18 mouse cellular contexts compared by ENCODE assay signal in genomic region chr6:8524717-8525116, GRCm38 (mm10). TPM values are rescaled to one million over a fixed set of nuclear protein-coding genes. Genes with fewer than 3 reads are reported as not detected.
DNase-seq lines count a peak whose midpoint lies in the region; ATAC-seq lines count a peak whose summit lies in the region.
"Had no signal": no experiment of that assay in that cellular context is flagged by ENCODE, and none has a peak within 500 bp of the region (broad histone marks: within the 10 kb centered on the region; RNA-seq: fewer than 3 reads in every experiment).

No protein-coding gene starts in this region.

- peak; percentile 46; the same call in 1 of the 2 replicates for ATAC-seq in frontal cortex, adult (ENCODE audit: low TSS enrichment)
- 0 out of 2 replicates have a peak, but pooled peaks have one; percentile 22 for ATAC-seq in megakaryocyte-erythroid progenitor cell, adult 5-6 weeks (replicated peaks; ENCODE audit: low FRiP score, low TSS enrichment, poor library complexity, severe bottlenecking)
- ATAC-seq in erythroblast, adult 5-6 weeks (replicated peaks; ENCODE audit: low FRiP score, poor library complexity, severe bottlenecking) = no peak
- ATAC-seq: forebrain, embryonic 16.5 days; hindbrain, embryonic 16.5 days had no signal

- no peak for DNase-seq in frontal cortex, adult 2 months (ENCODE audit: extremely low spot score in 1 of 2, low spot score in 1 of 2)
- DNase-seq in 416B (ENCODE audit: low read depth) = peak; percentile 57
- DNase-seq in brain, adult 2 months (ENCODE audit: low read depth, low spot score) = peak; percentile 29
- no peak for DNase-seq in cerebellum, adult 9-10 months
- DNase-seq: adrenal gland, postnatal 10 days; cerebellum, adult 2 months; cerebellum, postnatal 14 days; embryo, embryonic 11 days; gastrocnemius, adult 2 months; gastrocnemius, postnatal 25 days; heart, postnatal 10 days; heart, postnatal 4 days; kidney, adult 11 months had no signal

RNA-seq across cellular contexts. Expression of gene Glcci1, which starts 15.3 kb away (rescaled TPM):
- polyA plus RNA-seq in frontal cortex, adult 2 months (2012; rRNA removed) = 12.4 and 13.4 TPM in 2 replicates
- total RNA-seq in megakaryocyte-erythroid progenitor cell, adult 5-6 weeks (2014; fragmentation: Nextera tagmentation) = 11.0 and 16.9 TPM in 2 replicates
- total RNA-seq in megakaryocyte-erythroid progenitor cell, adult 5-6 weeks (2017) = 3.0 and 7.0 TPM in 2 replicates
- 1.7 TPM in 1 of 2 replicates, not detected in the other for total RNA-seq in erythroblast, adult 5-6 weeks (2015; ENCODE audit: low replicate concordance)
- total RNA-seq in erythroblast, adult 5-6 weeks (2017; ENCODE audit: low replicate concordance) = 4.2 and 4.3 TPM in 2 replicates

Comparison
In these comparisons a context has a peak if more than half of its experiments do, and no peak if none do; other contexts are left out.
1. DNase-seq: peak in 416B (single experiment) and brain, adult 2 months (single experiment); none in frontal cortex, adult 2 months (0 of 2) and cerebellum, adult 9-10 months (single experiment).